Comparison of ENCODE assay signal across 8 mouse cellular contexts in genomic region chr13:45389448-45390311, GRCm38 (mm10). TPM values are rescaled to one million over a fixed set of nuclear protein-coding genes. Genes with fewer than 3 reads are reported as not detected.
A peak's percentile ranks its signal among the peaks of the same experiment; 100 is the strongest.
DNase-seq lines count a peak whose midpoint lies in the region; ATAC-seq and TF ChIP-seq lines count a peak whose summit lies in the region.

TSS of gene Mylip (plus strand) at chr13:45389742.

- peak; percentile 93 for ATAC-seq in intestine, postnatal 0 days

- TF ChIP-seq CTCF in intestine, postnatal 0 days (IDR thresholded peaks at IDR 0.05; ENCODE audit: low read depth) = peak; percentile 69

- H3K9ac ChIP-seq in intestine, postnatal 0 days (ENCODE audit: low read depth, low read length) = peak within 1 kb of the TSS; percentile 64

- peaks cover 59% of the 10 kb centered on the region for H3K4me1 ChIP-seq in embryonic facial prominence, embryonic 10.5 days
- peaks cover 4% of the 10 kb centered on the region; the same call in 1 of the 2 replicates for H3K4me1 ChIP-seq in intestine, postnatal 0 days (replicated peaks; ENCODE audit: control insufficient read depth, insufficient read depth, low read length)
- H3K4me1 ChIP-seq in midbrain, embryonic 10.5 days = peaks cover 34% of the 10 kb centered on the region

- H3K36me3 ChIP-seq in embryonic facial prominence, embryonic 10.5 days (replicated peaks) = peaks cover 3% of the 10 kb centered on the region; the same call in 1 of the 2 replicates
- H3K36me3 ChIP-seq in intestine, postnatal 0 days (ENCODE audit: control insufficient read depth, insufficient read depth) = no peaks in the 10 kb centered on the region
- H3K36me3 ChIP-seq in midbrain, embryonic 10.5 days = no peaks in the 10 kb centered on the region

- H3K4me3 ChIP-seq in embryonic facial prominence, embryonic 10.5 days = peak within 1 kb of the TSS; percentile 91
- H3K4me3 ChIP-seq in intestine, postnatal 0 days (ENCODE audit: low read depth, low read length) = peak within 1 kb of the TSS; percentile 65
- peak within 1 kb of the TSS; percentile 83 for H3K4me3 ChIP-seq in midbrain, embryonic 10.5 days

- peaks cover 13% of the 10 kb centered on the region for H3K27me3 ChIP-seq in embryonic facial prominence, embryonic 10.5 days (replicated peaks; ENCODE audit: low read depth, poor library complexity, severe bottlenecking)
- no peaks in the 10 kb centered on the region for H3K27me3 ChIP-seq in intestine, postnatal 0 days (replicated peaks; ENCODE audit: control insufficient read depth, insufficient read depth, low read length)
- peaks cover 31% of the 10 kb centered on the region for H3K27me3 ChIP-seq in midbrain, embryonic 10.5 days (ENCODE audit: low read depth, poor library complexity, severe bottlenecking)

- intact Hi-C loops in left cerebral cortex, postnatal 36 days (cut with DNase I) = loop anchor here (5.0 kb wide), 2 partner anchors 53 to 357 kb away; no protein-coding TSS in a partner anchor

- peak within 1 kb of the TSS; percentile 88 for H3K27ac ChIP-seq in embryonic facial prominence, embryonic 10.5 days (replicated peaks)
- H3K27ac ChIP-seq in intestine, postnatal 0 days (ENCODE audit: low read depth, low read length) = peak within 1 kb of the TSS; percentile 54
- H3K27ac ChIP-seq in midbrain, embryonic 10.5 days (replicated peaks) = peak within 1 kb of the TSS; percentile 89

- H3K9me3 ChIP-seq in embryonic facial prominence, embryonic 10.5 days = no peaks in the 10 kb centered on the region
- no peaks in the 10 kb centered on the region for H3K9me3 ChIP-seq in intestine, postnatal 0 days (ENCODE audit: control insufficient read depth)
- H3K9me3 ChIP-seq in midbrain, embryonic 10.5 days (replicated peaks) = no peaks in the 10 kb centered on the region

- DNase-seq in adrenal gland, postnatal 14 days = peak; percentile 99
- peak; percentile 99 for DNase-seq in embryonic facial prominence, embryonic 10.5 days (ENCODE audit: low spot score)
- no peak for DNase-seq in gonadal fat pad, adult 2 months (ENCODE audit: low read depth)
- DNase-seq in left cerebral cortex, postnatal 36 days (ENCODE audit: low spot score in 2 of 2) = peak; percentile 97 to 99
- peak; percentile 97 for DNase-seq in midbrain, embryonic 10.5 days (ENCODE audit: low spot score)
- DNase-seq in right cerebral cortex, postnatal 36 days (ENCODE audit: low spot score in 2 of 2) = peak; percentile 97 to 98
- peak; percentile 99 for DNase-seq in urinary bladder, postnatal 4 days (ENCODE audit: low spot score in 2 of 2)

- under 1% methylated on average over 81 of the region's 81 CpGs for WGBS in embryonic facial prominence, embryonic 10.5 days
- under 1% methylated on average over 69 of the region's 81 CpGs for WGBS in intestine, postnatal 0 days
- 1% methylated on average over 79 of the region's 81 CpGs for WGBS in midbrain, embryonic 10.5 days

- peak within 1 kb of the TSS; percentile 95 for H3K4me2 ChIP-seq in intestine, postnatal 0 days (replicated peaks; ENCODE audit: low read depth)

RNA-seq across cellular contexts. Expression of gene Mylip, which starts in this region (rescaled TPM):
- total RNA-seq in adrenal gland, postnatal 14 days (2021) = 22.7 and 32.0 TPM in 2 replicates
- 7.5 and 9.2 TPM in 2 replicates for polyA plus RNA-seq in embryonic facial prominence, embryonic 10.5 days (2016; fragmentation: Nextera tagmentation; extraction: Ambion mirVana)
- 34.0 and 36.1 TPM in 2 replicates for polyA plus RNA-seq in gonadal fat pad, adult 2 months (2012; rRNA removed)
- 2.1 and 2.2 TPM in 2 replicates for polyA plus RNA-seq in intestine, postnatal 0 days (2015; fragmentation: Nextera tagmentation; extraction: Ambion mirVana)
- total RNA-seq in left cerebral cortex, postnatal 36 days (2021) = 10 to 100 TPM; 16.2 to 17.3 TPM
- polyA plus RNA-seq in midbrain, embryonic 10.5 days (2016; fragmentation: Nextera tagmentation; extraction: Ambion mirVana) = 4.6 and 5.9 TPM in 2 replicates
